Mouse (Mus musculus): ENCODE data around the gene Cdhr4. TPM values are rescaled to one million over a fixed set of nuclear protein-coding genes. Genes with fewer than 3 reads are reported as not detected.

Gene Cdhr4
- polyA plus RNA-seq, 1 experiment = not detected

- Histone ChIP-seq H3K4me1 (ENCODE audit: control insufficient read depth, insufficient read depth, insufficient read length, low read length) (peaks cover 37% of the 10 kb centered on the region), H3K27ac (replicated peaks; ENCODE audit: low read depth, low read length) (peak overlapping the region; percentile 98), H3K4me3 (ENCODE audit: insufficient read depth, low read depth, low read length) (0 out of 2 replicates have a peak overlapping the region, but pooled peaks have one; percentile 2)
These were observed 25.6 kb upstream of the Cdhr4 start for GRCm38 (mm10) chr9:107966676-107967075.

- Histone ChIP-seq H3K4me1 (ENCODE audit: control insufficient read depth, insufficient read depth, insufficient read length, low read length) (peaks cover 37% of the 10 kb centered on the region), H3K27ac (replicated peaks; ENCODE audit: low read depth, low read length) (peak overlapping the region; percentile 88), H3K4me3 (ENCODE audit: insufficient read depth, low read depth, low read length) (no peak overlapping the region)
These were observed 24.9 kb upstream of the Cdhr4 start for GRCm38 (mm10) chr9:107967437-107967836.

- Histone ChIP-seq H3K4me1 (ENCODE audit: control insufficient read depth, insufficient read depth, insufficient read length, low read length) (peaks cover 37% of the 10 kb centered on the region), H3K4me3 (ENCODE audit: insufficient read depth, low read depth, low read length) (no peak overlapping the region), H3K27ac (replicated peaks; ENCODE audit: low read depth, low read length) (peak overlapping the region; percentile 88)
These were observed 23.8 kb upstream of the Cdhr4 start for GRCm38 (mm10) chr9:107968531-107968930.

GRCm38 (mm10) chr9:107970311-107970710 is 22.0 kb upstream of the Cdhr4 start:
- Histone ChIP-seq H3K4me3 (ENCODE audit: insufficient read depth, low read depth, low read length) (no peak overlapping the region), H3K4me1 (ENCODE audit: control insufficient read depth, insufficient read depth, insufficient read length, low read length) (peaks cover 35% of the 10 kb centered on the region), H3K27ac (replicated peaks; ENCODE audit: low read depth, low read length) (no peak overlapping the region)

- peaks cover 37% of the 10 kb centered on the region for H3K4me1 ChIP-seq (ENCODE audit: control insufficient read depth, insufficient read depth, insufficient read length, low read length)
- H3K4me3 ChIP-seq (ENCODE audit: insufficient read depth, low read depth, low read length) = no peak overlapping the region
- H3K27ac ChIP-seq (replicated peaks; ENCODE audit: low read depth, low read length) = peak overlapping the region; percentile 70
These were observed 20.4 kb upstream of the Cdhr4 start for GRCm38 (mm10) chr9:107971690-107972541.

GRCm38 (mm10) chr9:107974491-107975171 is 17.7 kb upstream of the Cdhr4 start:
- Histone ChIP-seq H3K27ac (replicated peaks; ENCODE audit: low read depth, low read length) (peak overlapping the region; percentile 86), H3K4me3 (ENCODE audit: insufficient read depth, low read depth, low read length) (no peak overlapping the region)

GRCm38 (mm10) chr9:107975399-107976386 is 16.6 kb upstream of the Cdhr4 start, which contains the start of gene Uba7:
Gene Uba7, plus strand, starts transcription at chr9:107975505.
- peak within 1 kb of the TSS; percentile 96 for H3K27ac ChIP-seq (replicated peaks; ENCODE audit: low read depth, low read length)
- peak within 1 kb of the TSS; percentile 69 for H3K4me3 ChIP-seq (ENCODE audit: insufficient read depth, low read depth, low read length)
- H3K4me1 ChIP-seq (ENCODE audit: control insufficient read depth, insufficient read depth, insufficient read length, low read length) = peaks cover 24% of the 10 kb centered on the region

More at GRCm38 (mm10) chr9:107974491-107975171, 17.7 kb upstream of the Cdhr4 start:
- peaks cover 25% of the 10 kb centered on the region for H3K4me1 ChIP-seq (ENCODE audit: control insufficient read depth, insufficient read depth, insufficient read length, low read length)

GRCm38 (mm10) chr9:107978815-107979214 is 13.5 kb upstream of the Cdhr4 start:
- Histone ChIP-seq H3K27ac (replicated peaks; ENCODE audit: low read depth, low read length) (no peak overlapping the region), H3K4me3 (ENCODE audit: insufficient read depth, low read depth, low read length) (no peak overlapping the region), H3K4me1 (ENCODE audit: control insufficient read depth, insufficient read depth, insufficient read length, low read length) (peaks cover 31% of the 10 kb centered on the region)

GRCm38 (mm10) chr9:107981684-107982605 is 10.4 kb upstream of the Cdhr4 start:
- H3K4me3 ChIP-seq (ENCODE audit: insufficient read depth, low read depth, low read length) = peak overlapping the region; percentile 31
- peaks cover 18% of the 10 kb centered on the region for H3K4me1 ChIP-seq (ENCODE audit: control insufficient read depth, insufficient read depth, insufficient read length, low read length)
- H3K27ac ChIP-seq (replicated peaks; ENCODE audit: low read depth, low read length) = peak overlapping the region; percentile 100

GRCm38 (mm10) chr9:107982681-107983346 is 9.5 kb upstream of the Cdhr4 start, which contains the start of gene Gm20661:
Gene Gm20661, plus strand, starts transcription at chr9:107983058.
- Histone ChIP-seq H3K4me1 (ENCODE audit: control insufficient read depth, insufficient read depth, insufficient read length, low read length) (peaks cover 18% of the 10 kb centered on the region), H3K27ac (replicated peaks; ENCODE audit: low read depth, low read length) (peak within 1 kb of the TSS; percentile 100), H3K4me3 (ENCODE audit: insufficient read depth, low read depth, low read length) (peak within 1 kb of the TSS; percentile 93)

GRCm38 (mm10) chr9:107983421-107983890 is 8.8 kb upstream of the Cdhr4 start:
- H3K27ac ChIP-seq (replicated peaks; ENCODE audit: low read depth, low read length) = peak overlapping the region; percentile 100
- peak overlapping the region; percentile 93 for H3K4me3 ChIP-seq (ENCODE audit: insufficient read depth, low read depth, low read length)
- peaks cover 18% of the 10 kb centered on the region for H3K4me1 ChIP-seq (ENCODE audit: control insufficient read depth, insufficient read depth, insufficient read length, low read length)

- Histone ChIP-seq H3K4me1 (ENCODE audit: control insufficient read depth, insufficient read depth, insufficient read length, low read length) (peaks cover 18% of the 10 kb centered on the region), H3K27ac (replicated peaks; ENCODE audit: low read depth, low read length) (peak overlapping the region; percentile 100), H3K4me3 (ENCODE audit: insufficient read depth, low read depth, low read length) (peak overlapping the region; percentile 93)
These were observed 8.1 kb upstream of the Cdhr4 start for GRCm38 (mm10) chr9:107984052-107984753.

GRCm38 (mm10) chr9:107984754-107985055 is 7.6 kb upstream of the Cdhr4 start:
- peak overlapping the region; percentile 93 for H3K4me3 ChIP-seq (ENCODE audit: insufficient read depth, low read depth, low read length)

More at GRCm38 (mm10) chr9:107984754-107985055, 7.6 kb upstream of the Cdhr4 start:
- Histone ChIP-seq H3K27ac (replicated peaks; ENCODE audit: low read depth, low read length) (peak overlapping the region; percentile 100), H3K4me1 (ENCODE audit: control insufficient read depth, insufficient read depth, insufficient read length, low read length) (peaks cover 18% of the 10 kb centered on the region)

All from brown adipose tissue, adult 24 weeks (tissue).